Mouse (Mus musculus) thymus, adult 18-20 months (tissue): ENCODE measurements at regions not wholly inside any gene's neighbourhood (a gene's known extent, or its start where the extent isn't known, plus 50 kb on each side); places are given as distances from the start of the nearest gene placed in this dataset.
"Not testable (repeated sequence)": the region's sequence is repeated elsewhere in the genome, so short reads cannot be mapped to it uniquely, and the experiment has no call there.

Source experiments
- DNase-seq, 2 experiments: peaks; one replicate each; pipeline ENCODE4 v3.0.0; 2022; ENCODE audit warnings: mixed read lengths in 2 of 2

DNA sequence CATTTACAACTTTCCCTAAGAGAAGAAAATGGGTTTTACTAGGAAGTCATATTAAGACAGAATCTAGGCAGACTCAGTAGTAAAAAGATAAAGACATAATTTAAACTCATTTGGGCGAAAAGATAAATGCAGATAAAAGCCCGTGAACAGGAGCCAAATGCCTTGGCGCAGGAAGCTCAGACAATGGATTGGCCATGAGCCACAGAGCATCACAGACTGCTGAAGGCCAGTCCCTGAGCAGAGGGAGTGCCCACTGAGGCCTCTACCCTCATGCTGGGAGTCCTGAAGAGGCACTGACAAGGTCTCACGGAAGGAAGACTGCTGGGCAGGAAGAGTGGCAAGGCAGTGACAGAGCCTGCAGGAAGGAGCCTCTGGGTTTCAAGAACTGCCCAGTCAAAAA is 136.0 kb upstream of the Ttc29 start:
- no peak for DNase-seq

DNA sequence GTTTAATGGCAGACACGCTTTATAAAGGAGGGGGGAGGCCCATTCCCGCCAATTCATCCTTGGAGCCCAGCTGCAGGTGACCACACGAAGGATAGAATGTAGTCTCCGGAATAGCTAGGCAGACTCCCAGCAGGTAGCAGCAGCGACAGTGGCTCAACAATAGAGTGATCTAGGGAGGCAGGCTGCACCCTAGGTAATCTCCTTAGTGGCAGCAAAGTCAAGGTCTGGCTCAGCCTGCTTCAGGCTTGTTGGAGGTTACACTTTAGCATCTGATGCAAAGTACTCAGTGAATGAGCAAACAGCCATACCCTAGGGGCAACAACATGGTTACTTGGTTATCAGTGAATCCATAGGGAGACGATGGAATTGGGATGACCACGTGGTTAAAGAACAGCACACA is 131.7 kb upstream of the Ttc29 start:
- DNase-seq: not testable (repeated sequence)

DNA sequence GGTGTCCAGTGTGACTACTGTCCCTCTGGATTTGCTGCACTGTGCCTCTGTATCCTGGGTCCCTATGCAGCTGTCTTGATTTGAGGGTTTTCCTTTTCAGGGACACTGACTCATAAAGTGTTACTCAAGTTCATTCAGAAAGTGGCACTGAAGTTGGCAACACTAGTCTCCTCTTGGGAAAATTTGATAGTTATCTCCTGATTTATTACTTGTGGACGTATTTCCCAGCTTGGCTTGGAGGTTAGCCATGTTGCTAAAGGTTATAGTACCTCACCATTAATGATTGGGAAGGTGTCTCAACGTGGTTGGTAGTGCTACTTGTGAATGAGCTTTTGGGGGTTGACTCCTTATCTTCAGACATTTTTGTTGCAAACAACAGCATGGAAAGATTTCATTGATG is 130.1 kb upstream of the Ttc29 start:
- DNase-seq: no peak

DNA sequence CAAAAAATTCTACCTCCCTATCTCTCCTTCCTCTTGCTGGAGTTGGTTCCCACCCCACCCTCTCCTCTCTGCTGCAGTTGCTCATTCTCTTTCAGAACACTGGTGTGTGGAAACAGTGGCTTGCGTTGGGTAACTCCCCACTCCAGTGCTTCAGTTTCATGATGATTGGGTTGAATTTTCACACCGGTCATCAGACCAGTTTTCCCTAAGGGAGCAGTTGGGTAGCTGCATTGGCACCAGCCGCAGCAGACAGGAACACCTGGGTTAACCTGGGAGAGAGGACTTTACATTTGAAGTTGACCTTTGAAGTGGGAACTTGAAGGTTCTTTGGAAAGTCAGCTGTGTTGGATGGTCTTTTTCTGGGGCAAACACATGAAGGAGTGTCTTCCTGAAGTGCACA is 126.7 kb upstream of the Ttc29 start:
- DNase-seq: no peak

DNA sequence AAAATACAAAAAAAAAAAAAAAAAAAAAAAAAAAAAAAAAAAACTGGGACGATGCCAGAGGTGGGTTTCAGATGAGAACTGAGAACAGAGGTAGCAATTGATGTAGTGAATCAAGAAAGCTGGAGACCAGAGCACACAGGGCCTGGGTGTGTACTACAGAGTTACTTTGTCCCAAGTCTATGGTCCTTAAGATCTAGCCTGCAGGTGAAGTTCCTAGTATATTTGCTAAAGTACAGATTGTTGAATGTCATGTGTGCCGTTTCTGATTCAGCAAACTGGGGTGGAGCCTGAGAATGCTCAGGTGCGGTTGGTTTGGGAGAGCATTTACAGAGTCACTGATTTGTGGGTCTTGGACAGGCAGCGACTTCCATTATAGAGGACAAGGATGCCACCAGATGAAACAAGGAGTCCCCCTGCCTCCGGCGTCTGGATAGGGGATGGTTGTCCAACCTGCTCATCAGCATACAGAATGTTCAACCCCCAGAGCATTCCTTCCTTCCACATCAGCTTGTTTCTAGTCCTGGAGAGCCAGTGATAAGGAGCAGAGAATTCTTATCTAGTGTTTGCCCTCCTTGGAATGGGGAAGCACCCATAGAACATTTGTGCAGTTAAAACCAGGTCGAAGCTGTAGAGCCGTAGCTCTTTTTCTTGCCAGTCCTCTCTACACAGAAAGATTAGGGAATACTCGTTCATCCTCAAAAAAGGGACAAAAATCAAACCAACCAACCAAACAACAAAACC is 122.5 kb upstream of the Ttc29 start:
- DNase-seq: no peak

DNA sequence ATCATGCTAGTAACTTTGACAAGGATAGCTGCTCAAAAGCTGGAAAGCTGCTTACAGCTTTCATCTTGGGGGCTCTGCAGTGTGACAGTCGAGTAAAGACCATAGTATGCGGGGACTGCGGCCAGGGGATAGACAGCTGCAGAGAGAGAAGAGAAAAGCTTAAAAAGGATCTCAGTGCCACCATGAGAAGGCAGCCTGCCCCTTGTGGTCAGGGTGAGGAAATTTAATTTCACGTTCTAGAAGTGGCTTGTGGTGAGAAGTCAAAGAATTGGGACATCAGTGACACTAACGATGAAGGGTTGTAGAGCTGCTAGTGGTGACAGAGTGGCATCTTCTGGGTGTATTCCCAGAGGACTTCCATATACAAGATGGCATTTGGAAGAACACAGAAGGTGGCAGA is 116.7 kb upstream of the Ttc29 start:
- no peak for DNase-seq

DNA sequence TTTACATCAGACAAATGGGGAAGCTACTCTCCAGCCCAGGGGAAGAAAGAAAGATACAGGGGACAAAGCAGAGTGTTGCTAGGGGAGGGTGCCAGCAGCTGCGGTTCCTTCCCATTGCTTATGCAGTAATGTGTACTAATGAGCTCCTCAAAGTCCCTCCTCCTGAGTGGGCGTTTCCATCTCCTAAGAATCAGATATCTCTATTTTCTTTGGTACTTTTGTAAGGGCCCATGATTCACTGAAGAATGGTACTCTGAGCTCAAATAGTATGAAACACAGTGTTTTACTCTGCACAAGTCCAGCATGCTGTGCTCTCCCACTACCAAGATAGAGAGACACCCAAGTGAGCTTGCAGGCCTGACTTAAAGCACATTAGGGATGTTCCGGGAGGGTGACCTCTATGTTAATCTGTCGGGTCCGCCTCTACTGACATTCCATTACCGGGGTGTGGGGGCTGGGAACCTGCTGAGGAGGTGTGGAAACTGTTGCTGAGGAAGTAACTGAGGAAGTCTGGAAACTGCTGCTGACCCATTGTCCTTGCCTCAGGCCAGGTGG is 114.8 kb upstream of the Ttc29 start:
- no peak for DNase-seq

DNA sequence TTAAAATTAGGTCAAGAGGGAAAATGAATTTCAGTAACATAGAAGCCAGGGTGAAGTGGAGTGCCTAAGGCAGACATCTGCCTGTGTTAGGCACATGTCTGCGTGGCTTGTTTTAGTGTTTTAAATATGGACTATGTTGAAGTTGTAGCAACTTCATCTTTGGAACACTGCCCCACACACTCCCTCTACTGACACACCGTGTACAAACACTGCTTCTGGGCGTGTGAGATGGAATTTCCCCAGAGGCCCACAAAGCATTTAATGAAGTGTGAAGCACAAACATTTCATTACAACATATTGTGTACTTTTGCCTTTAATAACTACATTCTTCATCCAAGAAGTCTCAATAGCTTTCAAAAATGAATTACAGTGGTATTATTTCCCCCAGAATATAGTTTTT is 114.0 kb upstream of the Ttc29 start:
- no peak for DNase-seq

DNA sequence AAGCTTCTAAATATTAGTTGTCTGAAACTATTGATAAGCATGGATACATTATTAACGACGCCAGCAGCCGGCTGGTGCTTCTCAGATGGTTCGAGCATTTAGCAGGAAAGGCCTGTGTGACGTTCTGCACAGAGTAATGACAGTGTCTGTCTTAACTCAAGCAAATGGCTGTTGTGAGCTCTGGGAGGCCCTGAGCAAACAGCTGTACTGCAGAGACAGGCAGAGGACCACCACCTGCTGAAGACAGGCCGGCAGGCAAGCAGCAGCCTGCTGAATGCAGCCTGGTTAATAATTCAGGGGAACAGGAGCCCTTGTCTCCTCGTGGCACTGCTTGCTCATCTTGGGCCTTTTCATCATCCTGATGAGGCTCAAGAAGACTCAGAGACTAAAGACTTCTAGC is 105.8 kb upstream of the Ttc29 start:
- DNase-seq: no peak

DNA sequence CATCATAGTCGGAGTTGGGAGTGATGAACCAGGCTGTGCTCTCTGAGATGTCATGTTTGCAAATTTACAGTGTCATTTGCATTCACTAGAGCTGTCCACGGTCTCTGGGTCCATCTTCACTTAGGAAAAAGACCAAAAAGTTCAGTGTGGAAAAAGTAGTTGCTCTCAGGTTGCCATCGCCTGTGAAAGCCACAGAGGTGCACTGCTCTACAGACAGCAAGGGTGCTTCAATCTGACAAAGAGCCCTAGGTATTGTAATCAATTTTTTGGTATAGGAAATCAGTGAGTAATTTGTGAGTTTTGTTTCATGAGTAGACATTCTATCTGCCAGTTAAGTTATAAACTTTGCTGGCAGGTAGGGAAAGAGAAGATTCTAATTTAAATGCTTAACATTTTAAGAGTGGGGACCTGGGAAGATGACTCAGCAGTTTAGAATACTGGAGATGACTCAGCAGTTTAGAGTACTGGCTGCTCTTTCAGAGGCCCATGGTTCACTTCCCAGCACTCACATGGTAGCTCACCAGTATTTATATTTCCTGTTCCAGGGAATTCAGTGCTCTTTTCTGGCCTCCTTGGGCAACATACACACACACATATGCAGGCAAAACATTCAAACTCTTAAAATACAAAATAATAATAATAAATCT is 103.0 kb upstream of the Ttc29 start:
- no peak for DNase-seq

DNA sequence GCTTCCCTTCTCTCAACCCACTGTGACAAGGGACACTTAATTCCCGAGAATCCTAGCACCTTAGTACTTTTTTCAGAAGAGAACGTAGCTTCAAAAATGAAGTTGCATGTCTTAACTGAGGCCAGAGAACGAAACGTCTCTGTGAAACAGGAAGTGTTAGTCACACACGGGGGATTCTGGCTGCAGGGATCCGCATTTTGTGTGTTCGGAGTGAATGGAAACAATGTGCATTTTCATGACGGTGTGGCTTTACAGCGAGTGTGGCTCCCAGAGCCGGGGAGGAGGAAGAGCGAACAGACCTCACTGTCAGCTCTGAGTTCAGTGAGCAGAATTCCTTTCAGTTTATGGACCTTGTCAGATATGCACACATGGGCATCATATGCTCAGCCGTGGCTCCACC is 100.0 kb upstream of the Ttc29 start:
- no peak for DNase-seq

DNA sequence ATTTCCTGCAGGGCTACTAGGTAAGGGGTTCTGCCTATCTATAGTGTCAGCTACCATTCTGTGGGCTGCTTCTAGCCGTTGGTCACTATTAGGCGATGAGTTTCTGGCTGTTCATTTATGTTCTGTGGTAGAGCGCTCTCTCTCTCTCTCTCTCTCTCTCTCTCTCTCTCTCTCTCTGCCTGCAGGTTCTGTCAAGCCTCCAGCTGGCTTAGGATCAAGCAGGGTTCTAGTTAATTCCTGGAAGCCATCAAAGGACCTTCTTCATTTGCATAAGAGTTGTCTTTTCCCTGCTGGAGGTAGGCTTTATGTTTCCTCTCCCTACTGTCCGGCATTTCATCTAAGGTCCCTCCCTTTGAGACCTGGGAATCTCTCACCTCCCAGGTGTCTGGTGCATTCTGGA is 98.6 kb upstream of the Ttc29 start:
- no peak for DNase-seq

DNA sequence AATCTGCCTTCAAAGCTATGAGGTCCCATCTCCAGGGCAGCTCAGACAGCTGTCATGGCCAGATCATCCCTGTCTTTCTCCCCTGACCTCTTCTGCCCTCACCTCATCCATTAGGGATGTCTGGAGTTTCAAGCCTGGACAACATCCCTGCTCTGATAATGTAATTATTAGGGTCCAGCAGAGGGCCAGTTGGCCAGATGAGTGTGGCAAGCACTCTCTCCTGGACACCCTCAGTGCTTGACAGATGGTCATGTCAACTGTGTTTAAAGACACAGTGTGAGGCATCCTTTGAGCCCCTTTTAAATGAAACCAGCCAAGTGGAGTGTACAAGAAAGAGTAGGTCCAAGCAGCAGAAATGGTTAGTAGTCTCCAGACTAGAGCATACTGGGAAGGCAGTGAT is 95.9 kb upstream of the Ttc29 start:
- no peak for DNase-seq

DNA sequence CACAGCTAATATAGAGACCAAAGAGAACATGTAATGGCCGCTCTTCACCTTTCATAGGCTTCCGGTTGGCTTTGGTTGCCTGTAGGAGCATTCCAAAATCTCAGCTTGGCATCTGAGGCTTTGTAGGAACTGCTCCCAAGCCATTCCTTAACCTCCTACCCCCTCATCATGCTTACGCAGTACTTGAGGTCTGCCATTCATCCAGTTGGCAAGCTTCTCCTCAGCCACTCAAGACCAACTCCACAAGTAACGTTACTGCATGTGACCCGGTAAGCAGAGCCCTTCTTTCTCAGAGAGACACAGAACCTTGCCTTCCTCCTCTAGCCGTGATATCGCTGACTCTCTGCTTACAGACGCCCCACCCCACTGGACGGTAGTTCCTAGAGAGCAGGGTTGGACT is 94.6 kb upstream of the Ttc29 start:
- DNase-seq: no peak

DNA sequence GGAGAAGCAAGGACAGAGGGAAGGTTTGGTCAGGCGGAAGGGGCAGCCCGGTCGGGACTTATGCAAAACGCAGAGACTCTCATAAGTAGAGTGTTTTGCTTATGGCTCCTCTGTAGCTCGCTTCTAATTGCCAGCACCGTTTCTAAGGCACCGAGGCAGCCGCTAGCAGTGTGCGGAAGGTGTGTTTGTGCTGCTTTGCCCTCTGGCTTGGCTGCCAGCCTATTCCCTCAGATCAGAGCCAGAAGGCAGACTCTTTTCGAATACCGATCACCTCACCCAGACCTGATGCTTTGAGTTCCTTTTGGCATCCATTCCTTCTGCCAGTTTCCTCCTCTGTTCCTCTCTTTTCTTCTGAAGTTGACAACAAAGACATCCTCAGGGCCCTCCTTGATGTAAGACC is 93.4 kb upstream of the Ttc29 start:
- DNase-seq: no peak

DNA sequence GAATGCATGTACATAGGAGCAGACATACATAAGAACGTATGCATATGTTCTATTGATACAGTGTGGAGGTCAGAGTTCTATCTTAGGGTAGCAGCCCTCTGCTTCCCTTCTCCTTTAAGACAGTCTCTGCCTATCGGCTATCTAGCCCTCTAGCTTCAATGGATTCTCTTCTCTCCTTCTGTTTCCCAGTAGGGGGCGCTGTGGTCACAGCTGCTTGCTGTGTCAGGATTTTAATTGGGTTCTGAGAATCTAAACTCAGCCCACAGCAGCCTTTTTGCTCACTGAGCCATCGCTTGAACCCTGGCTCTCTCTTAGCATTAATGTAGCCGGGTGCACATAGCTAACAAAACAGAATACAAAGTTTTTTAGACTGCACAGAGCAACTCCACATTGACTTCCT is 88.8 kb upstream of the Ttc29 start:
- no peak for DNase-seq

DNA sequence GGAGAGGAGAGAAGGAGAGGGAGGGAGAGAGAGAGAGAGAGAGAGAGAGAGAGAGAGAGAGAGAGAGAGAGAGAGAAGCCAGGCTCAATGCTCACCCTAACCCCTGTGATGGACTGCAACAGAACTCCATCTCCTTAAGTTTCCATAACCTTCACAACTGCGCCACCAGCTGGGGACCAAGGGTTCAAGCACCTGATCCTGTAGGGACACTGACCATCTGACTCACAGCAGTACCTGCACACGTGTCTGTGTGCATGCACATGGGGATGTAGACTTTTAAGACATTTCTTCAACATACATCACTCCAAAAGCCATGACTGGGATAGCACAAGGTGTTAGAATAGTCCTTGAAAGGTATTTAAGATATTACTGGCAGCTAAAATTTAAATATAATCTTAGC is 85.2 kb upstream of the Ttc29 start:
- no peak for DNase-seq

DNA sequence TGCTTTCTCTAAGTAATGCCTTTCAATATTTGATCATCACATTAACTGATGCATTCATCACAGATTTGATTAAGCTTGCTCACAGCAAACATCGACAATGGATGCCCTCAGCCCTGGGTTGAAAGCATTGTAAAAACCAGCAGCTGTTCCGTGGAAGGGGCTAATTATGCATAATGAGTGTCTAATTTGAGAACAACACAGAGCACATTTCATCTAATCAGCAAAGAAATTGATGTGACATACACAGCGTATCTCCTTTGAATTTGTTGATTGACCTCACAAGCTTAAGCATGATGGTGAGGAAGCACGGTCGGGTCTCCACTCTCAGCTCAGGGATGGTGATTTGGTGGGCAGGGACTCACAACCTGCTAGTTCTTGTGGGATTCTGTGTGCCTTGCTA is 84.0 kb upstream of the Ttc29 start:
- DNase-seq: no peak

DNA sequence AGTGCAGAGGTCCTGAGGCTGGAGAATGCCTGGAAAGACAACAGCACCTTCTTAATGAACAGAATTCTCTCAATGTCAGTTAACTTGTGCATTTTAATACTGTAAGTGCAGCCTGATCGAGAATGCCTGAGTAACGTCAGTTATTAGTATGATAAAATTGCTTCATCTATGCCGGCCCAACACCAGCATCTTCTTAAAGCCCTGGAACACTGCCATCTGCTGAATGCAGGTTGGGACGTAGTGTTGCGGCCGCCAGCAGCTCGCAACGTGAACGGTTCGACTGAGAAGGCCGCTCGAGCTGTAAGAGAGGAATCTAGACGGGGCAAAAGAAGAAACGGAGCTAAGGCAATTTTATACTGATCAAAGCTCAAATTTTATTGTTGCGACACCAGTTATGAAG is 73.6 kb upstream of the Ttc29 start:
- DNase-seq: not testable (repeated sequence)

DNA sequence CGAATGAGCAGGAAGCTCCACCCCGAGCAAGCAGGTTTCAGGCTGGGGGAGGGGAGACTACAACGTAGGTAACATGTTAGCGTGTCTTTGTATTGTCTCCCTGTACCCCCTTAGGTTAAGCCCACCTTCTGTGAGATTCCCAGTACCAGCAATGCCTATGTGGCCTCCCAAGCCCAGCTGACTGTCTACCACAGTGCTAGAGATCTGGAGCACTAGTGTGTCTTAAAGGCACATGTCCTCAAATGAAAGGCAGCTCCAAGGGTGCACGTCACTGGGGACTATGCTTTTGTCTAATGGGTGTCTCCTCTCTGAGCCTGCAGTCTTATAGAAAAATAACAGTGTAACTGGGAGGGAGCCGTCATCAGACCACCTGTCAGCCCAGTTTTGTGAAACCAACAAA is 65.9 kb upstream of the Ttc29 start:
- no peak for DNase-seq

DNA sequence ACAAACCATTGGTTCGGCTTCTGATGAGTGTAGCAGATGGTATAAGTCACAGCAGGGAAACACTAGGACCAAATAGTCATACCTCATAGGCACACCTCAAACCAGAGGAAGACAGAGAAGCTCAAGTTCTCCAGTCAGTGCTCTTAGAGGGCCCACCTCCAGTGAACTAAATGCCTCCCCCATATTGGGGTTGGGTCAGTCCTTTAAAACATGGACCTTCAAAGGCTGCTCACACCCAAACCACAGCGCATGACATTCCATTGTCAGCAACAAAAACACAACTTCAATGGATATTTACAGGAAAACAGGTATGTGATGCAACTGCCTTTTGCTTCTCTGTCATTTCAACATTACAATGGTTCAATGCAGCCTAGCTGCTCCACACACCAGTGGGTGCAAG is 65.1 kb upstream of the Ttc29 start:
- no peak for DNase-seq

DNA sequence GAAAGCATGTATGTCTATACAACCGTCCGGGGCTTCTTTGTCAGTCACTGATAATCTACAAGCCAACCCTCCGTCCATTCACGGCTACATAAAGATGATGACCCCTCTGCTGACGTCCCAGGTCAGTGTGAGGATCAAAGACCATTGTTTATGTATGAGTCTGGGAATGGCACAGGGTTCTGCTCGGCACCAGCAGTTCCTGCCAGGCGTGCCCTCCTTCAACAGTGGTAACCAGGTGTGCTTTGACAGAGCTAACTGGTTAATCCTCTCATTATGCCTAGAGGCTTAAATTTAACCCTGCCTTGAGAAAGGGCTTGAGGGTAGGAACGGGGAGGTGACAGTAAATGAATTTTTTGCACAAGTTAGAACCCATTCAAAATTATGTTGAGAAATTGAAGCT is 58.2 kb upstream of the Ttc29 start:
- DNase-seq: no peak

DNA sequence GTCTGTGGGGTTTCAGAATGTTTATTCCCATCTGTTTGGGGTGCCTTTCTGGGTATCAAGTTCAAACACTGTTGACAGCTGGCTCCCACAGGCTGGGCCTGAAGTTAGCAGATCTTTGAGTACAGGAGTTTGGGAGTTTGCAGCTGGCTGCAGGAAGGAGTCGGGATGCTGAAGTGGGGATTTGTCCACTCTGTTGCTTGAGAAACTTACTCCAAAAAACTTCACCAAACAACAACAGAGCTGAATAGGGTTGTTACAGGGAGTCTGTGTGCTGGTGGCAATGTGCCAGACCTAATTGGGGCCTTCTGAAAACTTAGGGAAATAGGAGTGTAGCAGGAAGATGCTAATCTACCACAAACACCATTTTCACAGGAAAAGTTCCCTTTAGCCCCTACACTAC is 51.1 kb upstream of the Ttc29 start:
- DNase-seq: no peak

DNA sequence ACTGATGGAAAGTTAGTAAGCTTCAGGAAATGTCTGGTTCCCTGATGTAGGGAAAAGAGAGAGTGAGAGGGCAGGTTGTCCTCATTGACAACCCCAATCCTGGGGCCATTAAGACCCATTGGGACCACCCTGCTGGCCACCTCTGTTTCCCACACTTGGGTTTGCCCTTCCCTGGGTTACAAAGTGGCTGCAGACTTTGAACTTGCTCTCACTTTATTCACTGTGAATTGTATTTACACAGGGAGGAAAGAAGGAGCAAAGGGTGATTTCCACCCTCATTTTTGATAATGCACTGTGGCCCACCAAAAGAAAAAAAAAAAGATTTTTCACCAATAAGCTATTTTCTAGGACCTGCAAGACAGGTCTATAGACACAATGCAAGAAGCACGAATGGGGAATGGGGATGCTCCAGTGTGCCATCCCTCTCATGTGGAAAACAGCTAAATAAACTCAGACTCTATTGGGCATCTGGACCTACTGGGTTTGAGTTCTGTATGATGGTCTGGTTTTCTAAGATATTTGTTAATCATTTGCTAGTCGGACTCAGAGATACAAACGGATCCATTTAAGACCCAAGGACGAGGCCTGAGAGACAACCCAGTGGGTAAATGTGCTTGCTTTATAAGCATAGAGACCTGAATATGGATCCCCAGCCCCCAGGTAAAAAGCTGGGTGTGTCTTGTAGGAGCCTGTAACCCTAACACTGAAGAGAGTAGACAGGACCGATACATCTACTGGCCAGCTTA is 50.2 kb upstream of the Ttc29 start:
- DNase-seq: no peak
